Mouse (Mus musculus): ENCODE data around the gene Grhl1.

GRCm38 (mm10) chr12:24580996-24581683 lies 9.1 kb downstream of the Grhl1 start:
- TF ChIP-seq CTCF (IDR thresholded peaks at IDR 0.05; ENCODE audit: insufficient read depth, low read depth, low read length) (no peak), POLR2A (IDR thresholded peaks at IDR 0.05; ENCODE audit: insufficient read depth, low read depth, low read length) (no peak)

All from olfactory bulb, adult 2 months (tissue).